Mouse (Mus musculus) cortical plate, adult 2 months (tissue): ENCODE measurements at regions not wholly inside any gene's neighbourhood (a gene's known extent, or its start where the extent isn't known, plus 50 kb on each side); places are given as distances from the start of the nearest gene placed in this dataset.

ENCODE experiments used
- H3K27ac ChIP-seq: fragments of 200-500 bp; 2 replicates; pipeline ENCODE4 v1.5.1; 2012; ENCODE audit warnings: low read length, control low read depth, inconsistent platforms; ENCODE audit not compliant: insufficient read depth
- H3K4me1 ChIP-seq: fragments of 200-500 bp; 2 replicates; pipeline ENCODE4 v1.6.1; 2011; ENCODE audit warnings: low read length; ENCODE audit not compliant: control insufficient read depth, insufficient read depth
- H3K4me3 ChIP-seq: fragments of 200-500 bp; 2 replicates; pipeline ENCODE4 v1.5.1; 2011; ENCODE audit warnings: mild to moderate bottlenecking, low read length, control low read depth; ENCODE audit not compliant: insufficient read depth
- CTCF ChIP-seq: fragments of 200-500 bp; IDR thresholded peaks from 2 replicates; pipeline ENCODE4 v1.5.1; 2011; ENCODE audit warnings: mild to moderate bottlenecking, control low read depth, low read length; ENCODE audit not compliant: insufficient read depth; ENCODE audit errors: extremely low read depth
- POLR2A ChIP-seq: fragments of 200-500 bp; IDR thresholded peaks from 2 replicates; pipeline ENCODE4 v1.6.1; 2011; ENCODE audit warnings: mild to moderate bottlenecking, low read length, control low read depth; ENCODE audit not compliant: insufficient read depth; ENCODE audit errors: extremely low read depth

- no peak overlapping the region for H3K27ac ChIP-seq
- H3K4me1 ChIP-seq = no peaks in the 10 kb centered on the region
- TF ChIP-seq CTCF = peak; percentile 83
- TF ChIP-seq POLR2A = no peak
- no peak overlapping the region for H3K4me3 ChIP-seq
Observed at GRCm38 (mm10) chr7:73655787-73656423, 84.2 kb upstream of the Fam174b start.

- Histone ChIP-seq H3K4me1 (no peaks in the 10 kb centered on the region), H3K4me3 (no peak overlapping the region), H3K27ac (no peak overlapping the region)
- TF ChIP-seq POLR2A (no peak), CTCF (peak; percentile 83)
Observed at GRCm38 (mm10) chr7:73654193-73654871, 85.8 kb upstream of the Fam174b start.

GRCm38 (mm10) chr7:73650909-73651308, 89.2 kb upstream of the Fam174b start:
- Histone ChIP-seq H3K4me3 (no peak overlapping the region), H3K4me1 (0 out of 2 replicates have a peak, but pooled peaks cover 1% of the 10 kb centered on the region), H3K27ac (no peak overlapping the region)
- TF ChIP-seq CTCF (no peak), POLR2A (no peak)

- TF ChIP-seq CTCF (peak; percentile 83), POLR2A (no peak)
Observed at GRCm38 (mm10) chr7:73648010-73648409, 92.1 kb upstream of the Fam174b start.

GRCm38 (mm10) chr7:73647140-73647539, 93.0 kb upstream of the Fam174b start:
- H3K27ac ChIP-seq = peak overlapping the region; percentile 53; the same call in 1 of the 2 replicates

More at GRCm38 (mm10) chr7:73648010-73648409, 92.1 kb upstream of the Fam174b start:
- Histone ChIP-seq H3K27ac (no peak overlapping the region), H3K4me1 (0 out of 2 replicates have a peak, but pooled peaks cover 1% of the 10 kb centered on the region), H3K4me3 (no peak overlapping the region)

GRCm38 (mm10) chr7:73646711-73647110, 93.4 kb upstream of the Fam174b start:
- H3K4me3 ChIP-seq = no peak overlapping the region
- TF ChIP-seq CTCF (no peak), POLR2A (no peak)
- H3K4me1 ChIP-seq = 0 out of 2 replicates have a peak, but pooled peaks cover 1% of the 10 kb centered on the region
- H3K27ac ChIP-seq = peak overlapping the region; percentile 53; the same call in 1 of the 2 replicates

More at GRCm38 (mm10) chr7:73647140-73647539, 93.0 kb upstream of the Fam174b start:
- Histone ChIP-seq H3K4me1 (0 out of 2 replicates have a peak, but pooled peaks cover 1% of the 10 kb centered on the region), H3K4me3 (no peak overlapping the region)
- TF ChIP-seq CTCF = no peak
- no peak for TF ChIP-seq POLR2A

GRCm38 (mm10) chr7:73644362-73644904, 95.7 kb upstream of the Fam174b start:
- H3K4me3 ChIP-seq = no peak overlapping the region
- TF ChIP-seq CTCF = no peak
- TF ChIP-seq POLR2A = no peak
- H3K27ac ChIP-seq = no peak overlapping the region

GRCm38 (mm10) chr7:73643993-73644335, 96.1 kb upstream of the Fam174b start:
- no peak overlapping the region for H3K27ac ChIP-seq

More at GRCm38 (mm10) chr7:73644362-73644904, 95.7 kb upstream of the Fam174b start:
- H3K4me1 ChIP-seq = 0 out of 2 replicates have a peak, but pooled peaks cover 1% of the 10 kb centered on the region

GRCm38 (mm10) chr7:73643306-73643992, 96.7 kb upstream of the Fam174b start:
- 0 out of 2 replicates have a peak, but pooled peaks cover 3% of the 10 kb centered on the region for H3K4me1 ChIP-seq
- H3K27ac ChIP-seq = no peak overlapping the region
- TF ChIP-seq POLR2A (no peak), CTCF (no peak)
- H3K4me3 ChIP-seq = no peak overlapping the region

More at GRCm38 (mm10) chr7:73643993-73644335, 96.1 kb upstream of the Fam174b start:
- H3K4me1 ChIP-seq = 0 out of 2 replicates have a peak, but pooled peaks cover 3% of the 10 kb centered on the region
- TF ChIP-seq CTCF = no peak
- no peak for TF ChIP-seq POLR2A
- H3K4me3 ChIP-seq = no peak overlapping the region
